Mouse (Mus musculus) spleen, adult 2 months (tissue): Measurements from ENCODE around the gene Lenep. TPM values are rescaled to one million over a fixed set of nuclear protein-coding genes. Genes with fewer than 3 reads are reported as not detected.

Experiments
- DNase-seq, 2 experiments: peaks; one replicate each; pipeline versions ENCODE4 v3.0.0 to v3.0.0-alpha.2; 2012 to 2021; ENCODE audit warnings: low spot score in 2 of 2, low read depth in 1 of 2
- H3K27ac ChIP-seq: fragments of 200-500 bp; 2 replicates; pipeline ENCODE4 v1.5.1; 2012; ENCODE audit warnings: low read length, inconsistent platforms; ENCODE audit not compliant: insufficient read depth
- H3K27me3 ChIP-seq: fragments of 200-500 bp; 2 replicates; pipeline ENCODE4 v1.6.1; 2012; ENCODE audit warnings: mild to moderate bottlenecking, moderate library complexity, low read length, inconsistent platforms; ENCODE audit not compliant: control insufficient read depth, insufficient read depth
- H3K36me3 ChIP-seq: fragments of 200-500 bp; 2 replicates; pipeline ENCODE4 v1.6.1; 2012; ENCODE audit warnings: mild to moderate bottlenecking, low read length, inconsistent platforms; ENCODE audit not compliant: control insufficient read depth, insufficient read depth
- H3K4me1 ChIP-seq: fragments of 200-500 bp; 2 replicates; pipeline ENCODE4 v1.6.1; 2011; ENCODE audit warnings: inconsistent platforms; ENCODE audit not compliant: control insufficient read depth, insufficient read depth, insufficient read length
- H3K4me3 ChIP-seq: fragments of 200-500 bp; 2 replicates; pipeline ENCODE4 v1.5.1; 2011; ENCODE audit warnings: mild to moderate bottlenecking, inconsistent platforms; ENCODE audit not compliant: insufficient read depth, insufficient read length; ENCODE audit errors: extremely low read depth
- CTCF ChIP-seq: fragments of 200-500 bp; IDR thresholded peaks from 2 replicates; pipeline ENCODE4 v1.5.1; 2011; ENCODE audit warnings: mild to moderate bottlenecking, inconsistent platforms; ENCODE audit not compliant: insufficient read depth, insufficient read length, insufficient replicate concordance; ENCODE audit errors: extremely low read depth
- POLR2A ChIP-seq: fragments of 200-500 bp; IDR thresholded peaks from 2 replicates; pipeline ENCODE4 v1.6.1; 2011; ENCODE audit warnings: low read depth, low read length, inconsistent platforms
- WGBS: fragments of 180-500 bp; shearing (Covaris S2); methylation state at CpG from one replicate; pipeline ENCODE4 v1.1.7; 2018; 5-methylcytosine and 5-hydroxymethylcytosine counted together
- polyA plus RNA-seq: library from polyadenylated mRNA; depleted of rRNA; stranded (reverse); fragments of >200 nt; gene quantifications from 2 replicates; pipeline ENCODE4 v1.2.3, GENCODE M21; 2012; rRNA removed

Gene Lenep
- polyA plus RNA-seq, result 1.5 and 1.9 TPM in 2 replicates

DNA sequence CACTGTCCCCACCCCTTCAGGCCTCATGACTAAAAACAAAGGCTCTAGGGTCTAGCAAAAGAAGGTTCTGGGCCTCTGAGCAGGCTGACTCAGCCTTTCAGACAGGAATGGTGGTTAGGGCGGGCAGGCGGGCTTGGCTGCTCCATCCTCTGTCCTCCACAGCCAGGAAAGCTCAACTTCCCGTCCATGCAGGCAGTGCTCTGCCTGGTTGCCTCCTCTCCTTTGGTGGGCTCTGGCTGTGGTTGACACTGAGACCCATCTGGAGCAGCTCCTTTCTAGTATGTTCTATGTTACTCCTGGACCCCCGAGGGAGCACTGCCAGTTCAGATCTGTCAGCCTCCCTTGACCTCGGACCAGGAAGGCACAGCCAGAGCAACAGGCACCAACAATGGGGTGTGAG lies at the start of gene Lenep:
Gene Lenep (minus strand): TSS at position 101 of the 400 bp plus-strand sequence.
- 84% methylated on average over 5 of the region's 5 CpGs for WGBS

DNA sequence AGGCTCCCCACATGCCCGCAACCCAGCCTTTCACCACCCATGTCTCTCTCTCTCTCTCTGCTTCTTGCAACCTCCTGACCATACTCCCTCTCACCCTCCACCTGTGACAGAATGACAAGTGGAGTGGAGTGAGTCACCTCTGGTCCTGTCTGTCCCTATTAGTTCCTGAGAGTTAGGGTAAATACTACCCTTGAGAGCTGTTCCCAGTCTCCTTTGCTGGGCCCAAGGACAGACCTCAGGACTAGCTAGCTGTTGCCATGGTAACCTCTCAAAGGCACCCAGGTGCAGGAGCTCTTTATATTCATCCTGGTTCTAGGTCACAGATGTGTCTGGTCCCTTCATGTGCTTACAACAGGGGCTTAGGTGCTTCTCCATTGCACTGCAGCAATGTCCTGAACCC lies 49.3 kb upstream of the Lenep start:
- Histone ChIP-seq H3K27ac (no peak overlapping the region), H3K27me3 (no peaks in the 10 kb centered on the region), H3K36me3 (peaks cover 12% of the 10 kb centered on the region), H3K4me3 (no peak overlapping the region), H3K4me1 (no peaks in the 10 kb centered on the region)
- TF ChIP-seq CTCF, result no peak
- TF ChIP-seq POLR2A, result no peak
- no peak for DNase-seq
- WGBS, result 95% methylated on average over 1 of the region's 1 CpGs

More for the DNA sequence above, at the start of gene Lenep:
- H3K4me3 ChIP-seq, result no peak within 1 kb of the TSS
- no peaks in the 10 kb centered on the region for H3K4me1 ChIP-seq
- H3K27ac ChIP-seq, result no peak within 1 kb of the TSS
- TF ChIP-seq POLR2A, result no peak
- TF ChIP-seq CTCF, result no peak
- no peaks in the 10 kb centered on the region for H3K27me3 ChIP-seq
- no peak for DNase-seq
- peaks cover 31% of the 10 kb centered on the region for H3K36me3 ChIP-seq

DNA sequence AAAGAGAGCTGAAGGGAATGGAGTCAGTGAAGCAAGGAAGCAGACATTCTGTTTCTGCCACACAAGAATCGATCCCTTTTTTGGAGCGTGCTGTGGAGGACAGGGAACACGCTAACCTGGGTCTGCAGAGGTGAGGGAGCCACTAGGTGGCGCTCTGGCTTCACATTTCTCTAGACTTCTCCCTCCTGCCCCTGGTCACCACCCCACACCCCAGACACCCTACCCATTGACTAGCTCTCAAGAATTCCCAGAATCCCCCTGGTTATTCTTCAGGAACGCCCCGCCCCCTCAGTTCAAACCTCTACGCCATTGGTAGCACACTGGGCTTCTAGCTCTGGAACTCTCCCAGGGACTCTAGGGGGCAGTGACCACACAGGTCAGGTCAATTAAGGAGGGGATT lies 46.9 kb upstream of the Lenep start:
- 20% methylated on average over 7 of the region's 7 CpGs for WGBS
- no peak overlapping the region for H3K4me3 ChIP-seq
- DNase-seq, result peak in 1 of 2 experiments; percentile 61
- H3K4me1 ChIP-seq, result no peaks in the 10 kb centered on the region
- no peak overlapping the region for H3K27ac ChIP-seq
- TF ChIP-seq CTCF (peak; percentile 82; the same call in 1 of the 2 replicates), POLR2A (no peak)
- peaks cover 31% of the 10 kb centered on the region for H3K36me3 ChIP-seq
- no peaks in the 10 kb centered on the region for H3K27me3 ChIP-seq

DNA sequence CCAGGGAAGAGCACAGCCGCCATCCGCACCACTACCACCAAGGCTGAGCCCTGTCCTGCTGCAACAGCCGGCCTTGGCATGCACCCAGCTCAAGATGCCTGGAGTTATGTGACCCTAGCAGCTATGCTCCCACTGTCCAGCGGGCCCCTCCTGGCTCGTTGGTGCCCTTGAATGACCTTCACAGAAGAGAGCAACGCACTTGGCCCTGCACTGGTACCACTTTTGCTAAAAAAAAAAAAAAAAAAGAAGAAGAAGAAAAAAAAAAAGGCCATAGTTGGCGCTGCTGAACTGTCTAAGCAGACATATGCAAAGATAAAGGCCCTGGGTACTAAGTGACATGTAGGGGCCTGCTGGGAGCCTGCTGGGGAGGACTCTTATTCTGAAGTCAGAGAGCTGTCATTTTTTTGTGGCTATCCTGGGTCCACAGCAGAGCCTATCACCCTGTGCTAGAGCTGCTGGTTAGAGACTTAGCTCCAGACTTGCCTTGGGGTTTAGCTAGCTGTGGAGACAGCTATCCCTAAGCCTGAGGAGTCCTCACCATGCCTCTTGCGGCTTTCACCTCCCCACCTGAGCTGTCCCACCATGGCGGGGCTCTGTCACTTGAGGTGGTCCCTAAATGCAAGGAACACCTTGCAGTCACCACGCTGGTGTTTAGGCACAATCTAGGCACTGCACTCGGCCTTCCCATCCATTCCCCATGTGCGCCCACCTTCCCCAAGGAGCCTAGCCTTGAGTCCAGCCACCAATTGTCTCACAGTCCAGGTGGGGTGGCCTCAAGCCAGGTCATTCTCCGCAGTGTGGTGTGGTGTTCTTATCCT lies 46.3 kb upstream of the Lenep start:
- no peak for DNase-seq
- no peaks in the 10 kb centered on the region for H3K4me1 ChIP-seq
- 0 out of 2 replicates have a peak overlapping the region, but pooled peaks have one; percentile 3 for H3K27ac ChIP-seq
- H3K27me3 ChIP-seq, result no peaks in the 10 kb centered on the region
- 46% methylated on average over 13 of the region's 13 CpGs for WGBS
- no peak for TF ChIP-seq CTCF
- TF ChIP-seq POLR2A, result no peak
- H3K4me3 ChIP-seq, result no peak overlapping the region
- H3K36me3 ChIP-seq, result peaks cover 34% of the 10 kb centered on the region

DNA sequence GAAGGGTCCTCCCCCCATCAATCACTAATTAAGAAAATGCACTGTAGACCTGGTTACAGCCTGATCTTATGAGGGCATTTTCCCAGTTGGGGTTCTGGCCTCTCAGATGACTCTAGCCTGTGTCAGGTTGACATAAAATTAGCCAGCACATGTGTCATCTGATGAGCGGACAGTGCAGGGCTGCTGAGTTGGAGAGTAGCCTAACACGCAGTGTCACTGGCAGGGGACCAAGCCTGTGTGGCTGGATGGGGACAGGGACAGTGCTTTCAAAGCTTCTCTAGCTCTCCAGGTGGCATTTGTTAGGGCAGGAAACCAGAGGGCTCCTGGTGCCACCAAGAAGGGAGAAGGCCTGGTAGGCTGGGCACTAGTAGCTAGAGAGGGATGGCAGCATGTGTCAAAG lies 38.1 kb upstream of the Lenep start:
- Histone ChIP-seq H3K4me3 (no peak overlapping the region), H3K4me1 (peaks cover 7% of the 10 kb centered on the region; the same call in 1 of the 2 replicates), H3K27me3 (no peaks in the 10 kb centered on the region), H3K27ac (no peak overlapping the region), H3K36me3 (peaks cover 28% of the 10 kb centered on the region)
- no peak for TF ChIP-seq POLR2A
- TF ChIP-seq CTCF, result no peak
- 99% methylated on average over 2 of the region's 2 CpGs for WGBS
- no peak for DNase-seq

DNA sequence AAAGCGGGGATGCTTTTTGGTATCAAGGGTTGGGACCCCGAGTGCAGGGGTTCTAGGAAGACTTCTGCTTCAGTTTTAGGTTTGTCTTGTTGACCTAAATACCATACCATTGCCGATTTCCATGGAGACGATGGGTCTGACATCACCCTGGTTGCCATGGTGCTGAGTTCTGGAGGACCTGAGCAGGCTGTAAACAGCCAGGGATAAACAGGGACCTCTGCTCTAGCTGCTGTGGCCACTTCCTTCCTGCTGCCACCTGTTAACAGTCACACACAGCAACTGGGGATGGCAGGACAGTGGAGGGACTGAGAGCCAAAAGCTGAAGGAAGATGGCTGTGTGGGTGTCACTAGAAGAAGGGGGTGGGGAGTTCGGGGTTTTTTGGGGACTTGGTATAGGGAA lies 34.7 kb upstream of the Lenep start:
- peak; percentile 42 to 59 for DNase-seq
- H3K4me1 ChIP-seq, result peaks cover 7% of the 10 kb centered on the region; the same call in 1 of the 2 replicates
- WGBS, result 6% methylated on average over 5 of the region's 5 CpGs
- peak overlapping the region; percentile 86 for H3K4me3 ChIP-seq
- H3K27ac ChIP-seq, result peak overlapping the region; percentile 87
- TF ChIP-seq CTCF (no peak), POLR2A (no peak)
- H3K27me3 ChIP-seq, result no peaks in the 10 kb centered on the region
- peaks cover 16% of the 10 kb centered on the region for H3K36me3 ChIP-seq
